Mouse (Mus musculus): ENCODE data around the gene Catspere2.

- TF ChIP-seq CTCF (conservative IDR thresholded peaks at IDR 0.05; ENCODE audit: low read length) (no peak), POU5F1 (IDR thresholded peaks at IDR 0.05; ENCODE audit: borderline replicate concordance, low read length) (no peak), NANOG (IDR thresholded peaks at IDR 0.05; ENCODE audit: borderline replicate concordance, low read length) (no peak)
Observed at GRCm38 (mm10) chr1:178182251-178182650, 199.0 kb downstream of the Catspere2 start.
